Comparison of ENCODE assay signal across 12 mouse cellular contexts in genomic region chr10:96105124-96105523, GRCm38 (mm10). TPM values are rescaled to one million over a fixed set of nuclear protein-coding genes. Genes with fewer than 3 reads are reported as not detected.
A peak's percentile ranks its signal among the peaks of the same experiment; 100 is the strongest.
DNase-seq lines count a peak whose midpoint lies in the region; ATAC-seq lines count a peak whose summit lies in the region.
"Had no signal": no experiment of that assay in that cellular context is flagged by ENCODE, and none has a peak within 500 bp of the region (broad histone marks: within the 10 kb centered on the region; RNA-seq: fewer than 3 reads in every experiment).

No protein-coding gene starts in this region.

- ATAC-seq in liver, embryonic 11.5 days (replicated peaks; ENCODE audit: low FRiP score) = peak; percentile 70

- H3K27me3 ChIP-seq in liver, embryonic 11.5 days (replicated peaks; ENCODE audit: control insufficient read depth, insufficient read depth, low read length) = no peaks in the 10 kb centered on the region
- H3K27me3 ChIP-seq: kidney, embryonic 15.5 days; megakaryocyte, embryonic 14.5 days had no signal

- H3K4me3 ChIP-seq in liver, embryonic 11.5 days (ENCODE audit: low read depth, low read length) = no peak overlapping the region
- H3K4me3 ChIP-seq: kidney, embryonic 15.5 days; megakaryocyte, embryonic 14.5 days had no signal

- peaks cover 4% of the 10 kb centered on the region; the same call in 1 of the 2 replicates for H3K4me1 ChIP-seq in liver, embryonic 11.5 days (replicated peaks; ENCODE audit: control insufficient read depth, insufficient read depth, low read length)
- H3K4me1 ChIP-seq: kidney, embryonic 15.5 days had no signal

- peak; percentile 38 for DNase-seq in embryo, embryonic 10 days (ENCODE audit: low spot score)
- no peak for DNase-seq in embryo, embryonic 9.5 days (ENCODE audit: extremely low spot score)
- DNase-seq in thymus, postnatal 14 days = peak; percentile 31
- no peak for DNase-seq in thymus, postnatal 36 days
- DNase-seq in liver, embryonic 11.5 days (ENCODE audit: low spot score) = no peak
- DNase-seq in MN1 (ENCODE audit: low spot score) = no peak
- no peak for DNase-seq in gastrocnemius, postnatal 10 days
- no peak for DNase-seq in adrenal gland, adult (ENCODE audit: inconsistent age in 2 of 2, low spot score in 1 of 2)
- DNase-seq: cerebellum, postnatal 14 days; gastrocnemius, postnatal 25 days had no signal

- no peaks in the 10 kb centered on the region for H3K9me3 ChIP-seq in liver, embryonic 11.5 days (ENCODE audit: control insufficient read depth, low read length)
- H3K9me3 ChIP-seq: kidney, embryonic 15.5 days; megakaryocyte, embryonic 14.5 days had no signal

- H3K9ac ChIP-seq in liver, embryonic 11.5 days (ENCODE audit: low read depth, low read length) = no peak overlapping the region
- H3K9ac ChIP-seq: kidney, embryonic 15.5 days had no signal

- WGBS in liver, embryonic 11.5 days = 69% methylated on average over 2 of the region's 2 CpGs

- H3K27ac ChIP-seq in liver, embryonic 11.5 days (ENCODE audit: low read depth, low read length) = no peak overlapping the region; the same call in 1 of the 2 replicates
- H3K27ac ChIP-seq: kidney, embryonic 15.5 days had no signal

- no peaks in the 10 kb centered on the region for H3K36me3 ChIP-seq in liver, embryonic 11.5 days (ENCODE audit: control insufficient read depth, insufficient read depth, low read length)
- H3K36me3 ChIP-seq: kidney, embryonic 15.5 days had no signal

- peak overlapping the region; percentile 21; the same call in 1 of the 2 replicates for H3K4me2 ChIP-seq in liver, embryonic 11.5 days
- H3K4me2 ChIP-seq: kidney, embryonic 15.5 days had no signal

RNA-seq across cellular contexts. Expression of gene Gm5426, which starts 31.3 kb away (rescaled TPM):
- not detected in 2 replicates for polyA plus RNA-seq in liver, embryonic 11.5 days (2014; fragmentation: Nextera tagmentation; extraction: Ambion mirVana)
- not detected for total RNA-seq in gastrocnemius, postnatal 10 days (2021)
- total RNA-seq: gastrocnemius, postnatal 25 days had no signal
- polyA plus RNA-seq: kidney, embryonic 15.5 days had no signal

Comparison
In these comparisons a context has a peak if more than half of its experiments do, and no peak if none do; other contexts are left out.
1. DNase-seq: peak in embryo, embryonic 10 days (single experiment) and thymus, postnatal 14 days (single experiment); none in embryo, embryonic 9.5 days (single experiment), thymus, postnatal 36 days (0 of 2), liver, embryonic 11.5 days (single experiment), MN1 (single experiment), gastrocnemius, postnatal 10 days (single experiment) and adrenal gland, adult (0 of 2).